Mouse (Mus musculus) liver (tissue): ENCODE results near the gene Mex3a.

Experiments
- DNase-seq: peaks from one replicate; pipeline ENCODE4 v3.0.0-alpha.2; 2020; ENCODE audit warnings: mixed read lengths

The Mex3a gene

DNA sequence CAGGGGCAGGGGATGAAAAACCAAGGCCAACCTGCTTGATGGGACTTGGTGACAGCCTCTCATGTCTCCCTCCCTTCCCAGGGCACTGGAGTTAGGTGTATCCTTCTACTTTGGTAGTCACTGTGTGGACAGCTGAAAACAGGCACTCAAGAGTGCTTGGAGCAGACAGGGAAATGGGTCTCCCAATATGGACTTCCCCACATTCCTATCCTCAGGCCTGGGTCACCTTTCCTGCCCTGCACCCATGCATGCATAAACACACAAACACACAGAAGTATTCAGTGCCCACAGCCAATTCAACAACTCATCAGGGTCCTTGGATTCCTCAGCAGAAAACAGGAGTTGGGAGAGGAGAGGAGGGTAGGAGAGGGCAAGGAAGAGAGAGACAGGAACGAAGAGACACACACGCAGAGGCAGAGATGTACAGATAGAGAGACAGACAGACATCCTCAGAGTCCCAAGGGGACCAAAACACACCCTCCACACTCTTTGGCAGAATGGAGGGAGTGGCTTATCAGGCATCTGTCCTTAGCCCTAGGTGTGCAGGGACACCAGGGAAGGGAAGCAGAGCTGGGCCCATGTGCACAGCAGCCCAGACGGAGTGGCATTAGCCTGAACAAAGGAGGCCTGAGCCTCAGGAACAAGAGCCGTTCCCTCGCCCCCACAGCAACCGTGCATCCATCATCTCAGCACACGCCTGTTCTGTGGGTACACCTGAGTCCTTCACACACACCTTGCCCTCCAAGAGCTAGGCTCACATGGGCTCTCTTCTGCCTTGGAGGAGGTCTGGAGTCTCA lies 2.8 kb upstream of the Mex3a start:
- no peak for DNase-seq

DNA sequence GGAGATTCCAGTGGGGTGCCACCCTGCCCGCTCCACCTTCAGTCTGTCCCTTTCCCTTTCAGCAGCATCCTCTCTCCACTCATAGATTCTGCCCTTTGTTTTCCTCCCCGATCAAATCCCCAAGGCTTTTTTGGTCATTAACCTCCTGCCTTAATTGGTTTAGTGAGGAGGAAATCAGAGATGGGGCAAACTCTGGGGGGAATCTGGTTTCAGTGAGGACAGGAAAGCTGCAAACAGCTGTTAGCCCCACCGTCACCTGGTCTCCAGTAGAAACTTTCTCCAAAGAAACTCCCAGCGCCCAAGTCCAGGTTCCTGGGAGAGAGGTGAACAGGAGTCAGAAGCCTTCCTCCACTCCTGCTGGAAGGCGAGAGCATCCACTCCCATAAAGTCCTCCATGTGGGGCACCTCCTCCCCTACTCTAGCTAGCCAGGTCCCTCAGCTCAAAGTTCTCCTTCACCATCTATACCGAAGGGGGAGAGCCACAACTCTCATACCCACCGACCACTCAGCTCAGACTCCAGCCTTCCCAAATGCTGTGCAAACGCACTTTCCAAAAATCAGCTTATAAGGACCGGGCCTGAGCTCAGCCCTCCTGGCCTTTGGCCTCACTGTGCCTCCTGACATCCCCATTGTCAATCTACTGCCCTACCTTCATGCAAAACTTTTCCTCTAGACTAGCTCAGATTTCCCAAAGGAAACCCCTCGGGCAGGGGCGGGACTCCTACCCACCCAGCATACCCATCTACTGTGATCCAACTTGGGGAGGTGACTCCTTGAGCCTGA lies 1.9 kb upstream of the Mex3a start:
- DNase-seq, result no peak

DNA sequence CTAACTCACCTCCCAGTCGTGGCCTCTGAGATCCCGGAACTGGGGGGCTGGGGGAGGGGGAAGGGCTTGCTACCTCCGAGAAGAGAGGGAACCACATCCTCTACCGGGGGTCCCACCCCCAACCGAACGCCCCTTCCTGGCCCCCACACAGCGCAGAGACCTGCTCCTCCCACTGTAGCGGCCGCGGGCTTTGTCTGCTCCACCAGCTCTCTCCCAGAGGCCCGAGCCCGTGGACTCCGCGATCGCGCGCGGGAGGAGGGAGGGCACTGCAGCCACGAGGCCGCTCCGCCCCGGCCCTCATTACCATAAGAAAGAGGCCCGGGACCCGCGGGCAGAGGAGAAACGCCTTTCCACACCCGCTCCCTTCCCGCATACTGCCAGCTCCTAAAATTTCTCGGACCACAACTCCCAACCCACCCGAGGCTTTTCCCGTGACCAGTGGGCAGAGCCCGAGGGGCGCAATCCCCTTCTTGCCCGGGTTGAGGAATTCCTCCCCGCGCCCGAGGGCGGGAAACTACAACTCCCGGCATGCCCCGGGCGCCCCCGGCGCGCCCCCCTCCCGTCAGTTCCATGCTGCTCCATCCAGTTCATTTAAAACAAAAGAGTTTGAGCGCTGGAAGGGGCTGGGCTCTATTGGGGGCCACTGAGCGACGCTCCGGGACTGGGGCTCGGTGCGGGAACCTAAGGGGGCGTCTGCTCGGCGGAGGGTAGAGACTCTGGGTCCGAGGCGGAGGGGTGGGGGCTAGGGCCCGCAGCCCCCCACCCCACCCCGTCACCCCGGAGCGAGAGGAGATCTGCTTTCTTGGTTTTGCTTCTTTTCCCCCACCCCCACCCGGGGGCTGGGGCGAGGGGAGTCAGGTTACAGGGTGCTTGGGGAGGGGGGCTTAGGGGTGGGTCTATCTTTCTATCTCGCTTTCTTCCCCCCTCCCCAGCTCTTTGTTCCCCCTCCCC lies 572 bp upstream of the Mex3a start:
- DNase-seq, result peak; percentile 82

DNA sequence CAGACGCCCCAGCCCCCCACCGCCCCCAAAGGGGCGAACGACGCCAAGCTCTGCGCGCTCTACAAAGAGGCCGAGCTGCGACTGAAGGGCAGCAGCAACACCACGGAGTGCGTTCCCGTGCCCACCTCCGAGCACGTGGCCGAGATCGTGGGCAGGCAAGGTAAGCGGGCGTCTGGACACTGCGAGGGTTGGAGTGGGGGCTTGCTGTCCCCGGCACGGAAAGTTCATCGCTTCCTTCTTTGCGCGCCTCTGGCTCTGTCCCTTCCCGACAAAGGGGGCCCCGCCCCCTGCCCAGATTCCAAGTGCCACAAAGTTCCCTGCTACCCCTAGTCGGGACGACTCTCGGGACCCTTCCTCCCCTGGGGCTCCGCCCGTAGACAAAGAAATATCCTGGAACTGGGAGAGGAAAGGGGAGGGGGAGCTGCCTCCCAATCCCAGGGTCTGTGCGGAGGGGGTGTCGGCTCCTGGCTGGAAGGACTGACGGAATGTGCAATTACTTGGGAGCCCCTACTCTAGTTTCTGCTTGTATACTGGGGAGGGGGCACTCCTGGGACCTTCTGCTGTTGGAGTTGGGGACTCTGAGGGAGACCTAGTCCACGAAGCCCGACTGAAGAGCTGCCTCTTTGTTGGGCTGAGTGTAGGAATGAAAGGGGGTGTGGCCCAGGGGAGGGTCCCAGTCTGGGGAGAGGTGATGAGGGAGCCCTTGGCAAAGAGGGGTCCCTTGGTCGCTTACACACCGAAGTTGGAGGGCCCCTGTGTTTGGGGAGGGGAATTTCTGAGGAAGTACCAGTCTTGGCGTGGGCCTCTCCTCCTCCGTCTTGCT lies 705 bp downstream of the Mex3a start:
- peak; percentile 22 for DNase-seq

DNA sequence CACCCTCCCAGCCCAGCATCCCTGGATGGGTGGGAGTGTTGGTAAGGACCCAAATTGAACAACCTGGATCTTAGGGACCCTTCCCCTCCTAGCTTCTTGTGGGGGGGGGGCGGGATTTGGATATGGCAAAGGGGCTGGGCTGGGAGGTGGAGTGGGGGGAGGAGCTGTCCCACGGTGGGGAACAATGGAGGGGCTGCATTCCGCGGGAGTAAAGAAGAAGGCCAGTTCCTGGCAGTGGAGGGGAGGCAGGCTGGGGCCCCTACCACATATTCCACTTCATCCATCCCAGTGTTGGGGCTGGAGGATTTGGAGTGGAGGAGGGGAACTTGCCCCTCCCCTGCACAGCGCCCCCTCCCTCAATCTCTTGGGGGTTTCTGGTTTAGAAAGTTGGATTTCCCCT lies 1.5 kb downstream of the Mex3a start:
- DNase-seq, result no peak

DNA sequence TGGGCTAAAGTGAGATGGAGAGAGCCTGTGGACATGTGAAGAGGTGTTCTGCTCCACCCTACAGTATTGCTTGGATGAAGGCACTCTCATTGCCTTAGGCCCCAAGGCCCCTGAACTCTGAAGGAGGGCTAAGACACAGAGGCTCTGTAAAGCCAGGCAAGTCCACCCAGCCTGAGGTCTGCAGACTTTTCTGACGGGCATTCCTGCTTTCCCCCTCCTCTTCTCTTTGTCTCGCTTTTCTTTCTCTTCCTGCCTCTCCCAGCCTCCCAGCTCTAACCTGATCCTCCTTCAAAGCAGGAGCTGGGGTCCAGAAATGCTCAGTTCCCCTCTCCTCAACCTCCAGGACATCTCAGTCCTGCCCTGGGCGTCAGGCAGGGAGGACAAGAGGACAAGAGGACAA lies 2.8 kb downstream of the Mex3a start:
- no peak for DNase-seq

DNA sequence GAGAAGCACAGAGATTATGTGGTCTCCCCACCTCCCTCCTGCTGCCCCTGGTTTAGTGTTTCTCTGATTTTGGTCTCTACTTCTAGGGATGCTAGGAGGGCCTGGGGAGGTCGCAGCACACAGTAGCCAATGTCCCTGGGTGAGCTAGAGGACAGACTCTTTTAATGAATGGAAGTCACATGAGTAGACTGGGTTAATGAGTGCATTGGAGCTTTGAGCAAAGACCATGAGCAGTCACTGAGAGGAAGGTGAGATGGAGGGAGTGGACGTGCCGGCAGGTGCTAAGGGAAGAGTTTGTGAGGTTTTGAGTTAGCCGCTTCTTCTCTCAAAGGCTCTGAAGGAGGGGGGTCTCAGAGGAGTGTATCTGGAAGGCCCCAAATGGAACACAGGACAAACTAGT lies 3.3 kb downstream of the Mex3a start:
- no peak for DNase-seq

DNA sequence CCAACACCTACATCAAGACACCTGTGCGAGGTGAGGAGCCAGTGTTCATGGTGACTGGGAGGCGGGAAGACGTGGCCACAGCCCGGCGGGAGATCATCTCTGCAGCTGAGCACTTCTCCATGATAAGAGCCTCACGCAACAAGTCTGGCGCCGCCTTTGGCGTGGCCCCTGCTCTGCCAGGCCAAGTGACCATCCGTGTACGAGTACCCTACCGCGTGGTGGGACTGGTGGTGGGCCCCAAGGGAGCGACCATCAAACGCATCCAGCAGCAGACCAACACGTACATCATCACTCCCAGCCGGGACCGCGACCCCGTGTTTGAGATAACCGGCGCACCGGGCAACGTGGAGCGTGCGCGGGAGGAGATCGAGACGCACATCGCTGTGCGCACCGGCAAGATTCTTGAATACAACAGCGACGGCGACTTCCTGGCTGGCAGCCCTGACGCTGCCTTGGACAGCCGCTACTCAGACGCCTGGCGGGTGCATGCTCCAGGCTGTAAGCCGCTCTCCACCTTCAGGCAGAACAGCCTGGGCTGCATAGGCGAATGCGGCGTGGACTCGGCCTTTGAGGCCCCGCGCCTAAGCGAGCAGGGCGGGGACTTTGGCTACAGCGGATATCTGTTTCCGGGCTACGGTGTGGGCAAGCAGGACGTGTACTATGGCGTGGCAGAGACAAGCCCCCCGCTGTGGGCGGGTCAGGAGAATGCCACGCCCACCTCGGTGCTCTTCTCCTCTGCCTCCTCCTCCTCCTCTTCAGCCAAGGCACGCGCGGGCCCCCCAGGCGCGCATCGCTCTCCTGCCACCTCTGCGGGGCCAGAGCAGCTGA lies 4.1 kb downstream of the Mex3a start:
- DNase-seq, result peak; percentile 88

DNA sequence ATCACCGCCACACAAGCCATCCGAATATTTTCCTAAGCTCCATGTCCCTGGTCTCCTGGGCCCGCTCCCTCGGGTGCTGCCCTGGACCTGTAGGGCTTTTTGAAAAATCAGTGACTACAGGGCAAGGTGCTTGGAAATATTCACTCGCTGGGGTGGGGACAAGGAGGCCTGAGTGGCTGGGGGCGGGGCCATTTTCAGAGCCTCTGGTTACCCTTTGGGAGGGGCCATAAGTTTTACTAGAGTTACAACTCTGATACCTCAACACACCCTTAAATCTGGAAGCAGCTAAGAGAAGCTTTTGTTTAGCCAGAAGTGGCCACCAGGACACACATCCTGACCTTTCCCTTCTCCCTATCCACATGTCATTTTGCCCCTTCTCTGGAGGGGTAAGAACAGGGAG lies 5.0 kb downstream of the Mex3a start:
- peak; percentile 35 for DNase-seq

DNA sequence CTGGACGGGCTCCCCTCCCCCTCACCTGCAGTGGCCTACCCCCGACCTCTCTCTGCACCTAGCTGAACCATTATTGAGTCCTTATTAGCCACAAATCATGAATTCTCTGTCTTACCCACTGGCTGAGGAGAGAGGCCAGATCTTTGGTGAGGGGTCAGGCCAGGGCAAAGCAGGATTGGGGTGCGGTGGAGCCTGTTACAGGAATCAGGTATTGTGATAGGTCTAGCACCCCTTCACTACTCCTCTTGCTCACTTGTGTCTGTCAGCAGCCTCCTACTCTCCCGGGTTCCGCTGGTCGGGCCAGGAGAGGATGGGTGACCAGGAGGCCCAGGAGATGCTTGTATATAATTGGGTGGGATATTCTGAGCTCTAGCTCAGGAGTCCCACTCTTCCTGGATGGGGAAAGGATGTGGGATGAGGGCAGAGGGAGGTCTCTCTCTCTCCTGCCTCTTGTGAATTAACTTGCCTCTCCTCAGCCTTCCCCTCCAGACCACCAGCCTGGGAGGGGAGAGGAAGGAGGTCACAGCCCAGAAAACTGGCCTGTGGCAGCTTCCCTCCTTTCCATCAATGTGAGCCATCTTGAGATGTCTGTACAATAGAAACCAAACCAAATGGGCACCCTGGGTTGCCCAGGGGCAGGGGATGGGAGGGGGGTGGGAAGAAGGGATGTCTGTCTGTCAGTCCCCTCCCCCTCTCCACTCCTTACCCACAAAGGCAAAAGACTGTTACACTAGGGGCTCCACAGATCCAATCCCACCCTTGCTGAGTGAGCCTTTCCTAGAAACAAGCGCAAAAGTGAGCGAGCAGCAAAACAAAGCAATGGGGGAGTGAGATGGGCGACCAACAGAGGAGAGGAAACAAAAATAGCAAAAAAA lies 6.3 kb downstream of the Mex3a start:
- no peak for DNase-seq

DNA sequence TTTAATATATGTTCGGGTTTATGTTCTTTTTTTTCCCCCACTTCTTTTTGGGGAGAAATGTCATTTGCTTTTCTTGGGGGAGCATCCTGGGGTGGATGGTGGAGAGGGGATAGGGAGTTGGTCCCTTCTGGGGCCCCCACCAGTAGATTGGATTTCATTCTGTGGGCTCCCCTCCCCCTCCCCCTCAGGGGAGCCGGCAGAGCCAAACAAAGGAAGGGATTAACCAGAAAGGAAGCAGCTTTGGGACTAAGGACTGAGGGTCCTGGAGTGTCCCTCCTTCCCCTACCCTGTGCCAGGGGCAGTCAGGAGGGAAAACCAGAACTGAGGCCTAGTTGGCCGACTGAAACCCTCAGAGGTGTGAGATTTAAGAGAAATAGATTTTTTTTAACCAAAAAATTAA lies 7.2 kb downstream of the Mex3a start:
- DNase-seq, result no peak

DNA sequence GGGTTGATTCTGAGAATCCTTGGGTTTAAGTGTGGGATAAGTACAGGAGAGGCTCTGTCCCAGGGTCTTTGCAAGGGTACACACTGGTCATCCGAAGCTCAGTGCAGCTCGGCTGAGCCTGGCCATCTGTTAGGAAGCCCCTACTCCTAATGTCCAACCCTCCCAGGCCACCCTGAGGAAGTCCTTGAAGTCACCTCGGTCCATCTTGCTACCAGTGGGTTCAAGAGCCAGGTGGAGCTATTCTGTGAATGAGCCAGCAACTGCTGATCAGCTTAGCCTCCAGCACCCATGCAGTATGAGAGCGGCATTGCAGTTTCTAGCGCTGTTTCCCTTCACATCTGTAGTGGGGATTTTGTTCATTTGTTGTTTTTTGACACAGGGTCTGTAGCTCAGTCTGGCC lies 7.9 kb downstream of the Mex3a start:
- no peak for DNase-seq

DNA sequence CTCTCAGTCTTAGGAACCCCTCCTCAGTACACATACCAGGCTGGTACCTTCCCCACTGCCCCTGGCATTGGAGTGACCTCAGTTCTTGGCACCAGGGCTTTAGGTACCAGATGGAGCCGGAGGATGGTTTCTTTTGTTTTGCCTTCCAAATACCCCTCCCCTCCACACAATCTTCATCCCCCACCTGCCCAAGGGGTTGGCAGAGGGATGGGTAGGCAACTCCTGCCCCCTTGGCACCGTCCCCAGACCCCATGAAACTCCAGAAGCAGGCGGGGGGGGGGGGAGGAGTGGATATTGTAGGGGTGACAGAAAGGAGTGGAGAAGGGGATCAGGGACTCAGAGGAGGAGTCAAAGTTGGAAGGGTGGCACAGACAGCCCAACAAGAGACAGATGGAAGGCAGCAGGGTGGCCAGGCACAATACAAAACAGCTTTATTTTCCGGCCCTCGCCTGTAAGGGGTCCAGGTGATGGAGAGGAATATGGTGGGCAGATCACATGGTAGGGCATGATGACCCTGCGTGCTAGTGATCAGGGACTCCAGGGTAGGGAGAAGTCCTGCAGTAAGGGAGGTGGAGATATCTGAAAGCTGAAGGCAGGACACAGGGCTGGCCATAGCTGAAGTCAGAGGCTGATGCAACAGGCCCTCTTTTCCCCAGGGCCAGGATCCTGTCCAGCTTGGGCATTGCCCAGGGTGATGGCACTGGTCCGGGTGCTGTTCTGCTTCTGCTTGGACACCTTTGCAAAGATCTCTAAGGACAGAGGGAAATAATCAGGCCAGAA lies 9.6 kb downstream of the Mex3a start:
- no peak for DNase-seq

DNA sequence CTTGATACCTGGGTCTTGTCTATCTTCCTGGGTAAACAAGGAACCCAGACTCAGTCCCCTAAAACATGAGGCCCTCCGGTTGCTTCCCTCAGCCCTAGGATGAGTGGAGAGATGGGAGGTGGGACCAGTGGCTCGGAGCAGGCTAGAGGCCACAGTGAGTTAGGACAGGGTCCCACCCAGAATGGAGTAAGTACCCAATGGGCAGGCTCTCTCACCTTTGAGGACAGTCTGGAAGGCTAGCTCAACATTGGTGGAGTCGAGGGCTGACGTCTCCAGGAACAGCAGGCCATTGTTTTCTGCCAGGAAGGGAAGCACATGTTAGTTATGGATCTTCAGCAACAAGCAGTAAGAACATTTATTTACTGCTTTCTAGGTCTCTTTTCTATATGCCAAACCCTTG lies 10.3 kb downstream of the Mex3a start:
- no peak for DNase-seq

DNA sequence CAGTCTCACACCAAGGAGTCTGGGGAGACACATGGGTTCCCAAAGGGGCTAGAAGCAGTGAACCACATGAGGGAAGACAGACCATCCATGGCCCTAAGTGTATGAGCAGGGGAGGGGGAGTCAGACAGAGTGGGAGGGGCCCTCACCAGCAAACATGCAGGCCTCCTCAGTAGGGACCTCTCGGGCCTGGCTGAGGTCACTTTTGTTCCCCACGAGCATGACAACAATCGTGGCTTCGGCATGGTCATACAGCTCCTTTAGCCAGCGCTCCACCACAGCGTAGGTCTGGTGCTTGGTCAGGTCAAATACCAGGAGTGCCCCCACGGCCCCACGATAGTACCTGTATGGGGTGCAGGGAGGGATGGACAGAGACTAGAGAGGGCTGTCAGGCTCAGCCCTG lies 11.0 kb downstream of the Mex3a start:
- DNase-seq, result no peak

DNA sequence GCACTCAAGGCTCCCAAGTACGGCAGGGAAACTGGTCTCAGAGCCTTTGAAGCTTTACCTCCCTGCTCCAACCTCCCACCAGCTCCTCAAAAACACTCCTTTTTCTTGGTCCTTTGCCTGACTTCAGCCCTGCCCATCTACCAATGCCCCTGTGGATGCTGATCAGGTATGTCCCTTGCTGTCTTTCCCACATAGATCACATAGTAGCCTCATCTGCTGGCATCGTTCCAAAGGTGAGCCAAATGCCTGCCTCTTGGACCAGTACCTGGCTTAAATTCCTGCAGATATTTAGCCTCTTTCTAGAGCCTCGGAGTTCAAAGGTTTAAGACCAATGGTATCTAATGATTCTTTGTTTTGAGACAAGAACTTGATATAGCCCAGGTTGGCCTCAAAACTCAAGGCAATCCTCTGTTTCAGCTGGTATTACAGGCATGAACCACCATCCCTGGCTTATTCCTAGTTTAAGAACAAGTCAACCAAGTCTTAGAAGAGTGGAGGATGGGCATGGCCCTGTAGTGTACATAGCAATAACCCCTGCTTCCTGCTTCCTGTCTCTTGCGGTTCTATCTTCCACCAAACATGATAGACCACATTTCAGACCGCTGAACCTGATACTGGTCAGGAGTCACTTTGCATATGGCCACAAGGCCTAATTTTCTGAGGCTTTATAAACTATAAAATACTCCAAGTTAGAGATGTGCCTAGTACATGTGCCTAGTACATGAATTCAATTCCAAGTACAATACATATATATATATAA lies 11.6 kb downstream of the Mex3a start:
- no peak for DNase-seq

DNA sequence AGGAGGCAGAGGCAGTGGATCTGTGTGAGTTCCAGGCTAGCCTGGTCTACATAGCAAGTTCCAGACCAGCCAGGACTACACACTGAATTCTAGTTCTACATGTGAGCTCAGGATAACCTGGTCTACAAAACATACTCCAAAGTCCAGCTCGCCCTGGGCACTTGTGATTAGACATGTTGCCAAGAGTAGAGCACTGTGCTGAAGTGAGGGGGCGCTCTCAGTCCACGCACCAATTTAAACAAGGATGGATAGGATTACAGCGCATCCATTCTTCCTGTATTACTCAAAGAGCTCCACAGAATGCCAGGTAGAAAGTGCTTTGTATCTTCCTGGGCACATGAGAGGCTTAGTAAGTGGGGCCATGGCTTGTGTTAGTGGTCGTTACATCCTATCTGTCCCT lies 12.3 kb downstream of the Mex3a start:
- DNase-seq, result peak; percentile 49

DNA sequence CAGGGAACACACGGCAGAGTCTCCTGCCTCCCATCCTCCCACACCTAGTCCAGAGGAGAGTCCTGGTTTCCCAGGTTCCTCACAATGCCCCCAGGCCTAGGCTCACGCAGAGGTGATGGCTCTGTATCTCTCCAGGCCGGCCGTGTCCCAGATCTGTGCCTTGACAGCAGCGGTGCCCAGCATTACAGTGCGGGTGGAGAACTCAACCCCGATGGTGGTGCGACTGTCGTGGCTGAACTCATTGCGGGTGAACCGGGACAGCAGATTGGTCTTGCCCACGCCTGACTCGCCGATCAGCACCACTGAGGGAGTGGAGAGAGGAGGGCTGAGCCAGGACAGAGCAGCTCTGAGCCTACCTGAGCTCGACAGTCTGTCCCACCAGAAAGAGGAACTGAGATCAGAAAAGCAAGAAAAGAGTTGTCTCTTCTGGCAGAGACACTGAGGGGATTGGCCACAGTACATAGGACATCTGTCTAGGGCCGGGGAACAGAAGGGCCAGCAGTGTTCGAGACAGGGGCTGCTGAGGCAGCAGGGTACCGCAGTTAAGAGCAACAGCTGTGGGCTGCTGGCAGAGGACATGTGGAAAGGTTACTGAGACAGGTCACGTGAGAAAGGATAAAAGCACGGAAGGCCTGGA lies 12.9 kb downstream of the Mex3a start:
- DNase-seq, result no peak
